Mouse (Mus musculus): ENCODE measurements around the gene Mrpl53. TPM values are rescaled to one million over a fixed set of nuclear protein-coding genes. Genes with fewer than 3 reads are reported as not detected.

The Mrpl53 gene
- polyA plus RNA-seq, 1 experiment from 2014 or later, result 165 TPM

GRCm38 (mm10) chr6:83104158-83104557 is 4.7 kb upstream of the Mrpl53 start:
- Histone ChIP-seq H3K4me2 (ENCODE audit: low read depth, low read length) (no peak overlapping the region), H3K27ac (ENCODE audit: low read length) (no peak overlapping the region), H3K4me3 (ENCODE audit: low read length) (no peak overlapping the region), H3K9me3 (replicated peaks; ENCODE audit: control insufficient read depth, low read length) (no peaks in the 10 kb centered on the region), H3K36me3 (ENCODE audit: control insufficient read depth, insufficient read depth) (no peaks in the 10 kb centered on the region), H3K4me1 (ENCODE audit: control insufficient read depth, insufficient read depth, low read length) (peaks cover 23% of the 10 kb centered on the region), H3K9ac (ENCODE audit: low read length) (no peak overlapping the region), H3K27me3 (ENCODE audit: control insufficient read depth, insufficient read depth, low read length) (no peaks in the 10 kb centered on the region)
- ATAC-seq (replicated peaks; ENCODE audit: extremely low read depth, insufficient read depth, low FRiP score), result no peak
- 76% methylated on average over 4 of the region's 4 CpGs for WGBS

- Histone ChIP-seq H3K27ac (ENCODE audit: low read length) (no peak overlapping the region; the same call in 1 of the 2 replicates), H3K4me3 (ENCODE audit: low read length) (peak overlapping the region; percentile 96), H3K27me3 (ENCODE audit: control insufficient read depth, insufficient read depth, low read length) (no peaks in the 10 kb centered on the region), H3K9me3 (replicated peaks; ENCODE audit: control insufficient read depth, low read length) (no peaks in the 10 kb centered on the region), H3K36me3 (ENCODE audit: control insufficient read depth, insufficient read depth) (no peaks in the 10 kb centered on the region), H3K4me1 (ENCODE audit: control insufficient read depth, insufficient read depth, low read length) (peaks cover 25% of the 10 kb centered on the region), H3K4me2 (ENCODE audit: low read depth, low read length) (peak overlapping the region; percentile 84), H3K9ac (ENCODE audit: low read length) (peak overlapping the region; percentile 94)
- WGBS, result 35% methylated on average over 13 of the region's 13 CpGs
- no peak for ATAC-seq (replicated peaks; ENCODE audit: extremely low read depth, insufficient read depth, low FRiP score)
These were observed 1.1 kb upstream of the Mrpl53 start for GRCm38 (mm10) chr6:83107566-83108400.

- Histone ChIP-seq H3K4me1 (ENCODE audit: control insufficient read depth, insufficient read depth, low read length) (peaks cover 33% of the 10 kb centered on the region), H3K27me3 (ENCODE audit: control insufficient read depth, insufficient read depth, low read length) (no peaks in the 10 kb centered on the region), H3K4me3 (ENCODE audit: low read length) (no peak overlapping the region), H3K9ac (ENCODE audit: low read length) (0 out of 2 replicates have a peak overlapping the region, but pooled peaks have one; percentile 11), H3K27ac (ENCODE audit: low read length) (peak overlapping the region; percentile 53), H3K9me3 (replicated peaks; ENCODE audit: control insufficient read depth, low read length) (no peaks in the 10 kb centered on the region), H3K36me3 (ENCODE audit: control insufficient read depth, insufficient read depth) (no peaks in the 10 kb centered on the region), H3K4me2 (ENCODE audit: low read depth, low read length) (no peak overlapping the region)
- ATAC-seq (replicated peaks; ENCODE audit: extremely low read depth, insufficient read depth, low FRiP score), result no peak
- WGBS, result 67% methylated on average over 4 of the region's 4 CpGs
These were observed 2.8 kb downstream of the Mrpl53 start for GRCm38 (mm10) chr6:83111510-83112136.

GRCm38 (mm10) chr6:83115011-83115671 is 6.3 kb downstream of the Mrpl53 start, which contains the start of gene Mogs:
Mogs (plus strand) TSS chr6:83115496.
- Histone ChIP-seq H3K4me2 (ENCODE audit: low read depth, low read length) (peak within 1 kb of the TSS; percentile 99), H3K27me3 (ENCODE audit: control insufficient read depth, insufficient read depth, low read length) (no peaks in the 10 kb centered on the region), H3K36me3 (ENCODE audit: control insufficient read depth, insufficient read depth) (peaks cover 12% of the 10 kb centered on the region), H3K4me1 (ENCODE audit: control insufficient read depth, insufficient read depth, low read length) (peaks cover 30% of the 10 kb centered on the region), H3K9ac (ENCODE audit: low read length) (peak within 1 kb of the TSS; percentile 90), H3K9me3 (replicated peaks; ENCODE audit: control insufficient read depth, low read length) (no peaks in the 10 kb centered on the region), H3K4me3 (ENCODE audit: low read length) (peak within 1 kb of the TSS; percentile 87), H3K27ac (ENCODE audit: low read length) (peak within 1 kb of the TSS; percentile 83)
- under 1% methylated on average over 58 of the region's 58 CpGs for WGBS
- ATAC-seq (replicated peaks; ENCODE audit: extremely low read depth, insufficient read depth, low FRiP score), result peak; percentile 90

GRCm38 (mm10) chr6:83115682-83116372 is 7.0 kb downstream of the Mrpl53 start:
- Histone ChIP-seq H3K36me3 (ENCODE audit: control insufficient read depth, insufficient read depth) (peaks cover 12% of the 10 kb centered on the region), H3K9me3 (replicated peaks; ENCODE audit: control insufficient read depth, low read length) (no peaks in the 10 kb centered on the region), H3K4me1 (ENCODE audit: control insufficient read depth, insufficient read depth, low read length) (peaks cover 35% of the 10 kb centered on the region), H3K27me3 (ENCODE audit: control insufficient read depth, insufficient read depth, low read length) (no peaks in the 10 kb centered on the region), H3K9ac (ENCODE audit: low read length) (peak overlapping the region; percentile 90), H3K27ac (ENCODE audit: low read length) (peak overlapping the region; percentile 83), H3K4me2 (ENCODE audit: low read depth, low read length) (peak overlapping the region; percentile 99), H3K4me3 (ENCODE audit: low read length) (peak overlapping the region; percentile 87)
- under 1% methylated on average over 32 of the region's 48 CpGs for WGBS
- peak; percentile 20 for ATAC-seq (replicated peaks; ENCODE audit: extremely low read depth, insufficient read depth, low FRiP score)

GRCm38 (mm10) chr6:83116373-83117164 is 7.7 kb downstream of the Mrpl53 start:
- 70% methylated on average over 11 of the region's 11 CpGs for WGBS
- H3K4me3 ChIP-seq (ENCODE audit: low read length), result peak overlapping the region; percentile 87
- H3K4me1 ChIP-seq (ENCODE audit: control insufficient read depth, insufficient read depth, low read length), result peaks cover 36% of the 10 kb centered on the region

GRCm38 (mm10) chr6:83117165-83117438 is 8.3 kb downstream of the Mrpl53 start:
- peaks cover 33% of the 10 kb centered on the region for H3K4me1 ChIP-seq (ENCODE audit: control insufficient read depth, insufficient read depth, low read length)
- no peaks in the 10 kb centered on the region for H3K9me3 ChIP-seq (replicated peaks; ENCODE audit: control insufficient read depth, low read length)
- H3K4me2 ChIP-seq (ENCODE audit: low read depth, low read length), result no peak overlapping the region
- peaks cover 12% of the 10 kb centered on the region for H3K36me3 ChIP-seq (ENCODE audit: control insufficient read depth, insufficient read depth)
- no peak overlapping the region for H3K27ac ChIP-seq (ENCODE audit: low read length)
- H3K27me3 ChIP-seq (ENCODE audit: control insufficient read depth, insufficient read depth, low read length), result no peaks in the 10 kb centered on the region
- H3K9ac ChIP-seq (ENCODE audit: low read length), result no peak overlapping the region; the same call in 1 of the 2 replicates
- WGBS, result 76% methylated on average over 4 of the region's 4 CpGs
- H3K4me3 ChIP-seq (ENCODE audit: low read length), result no peak overlapping the region
- ATAC-seq (replicated peaks; ENCODE audit: extremely low read depth, insufficient read depth, low FRiP score), result no peak

More at GRCm38 (mm10) chr6:83116373-83117164, 7.7 kb downstream of the Mrpl53 start:
- H3K9me3 ChIP-seq (replicated peaks; ENCODE audit: control insufficient read depth, low read length), result no peaks in the 10 kb centered on the region
- ATAC-seq (replicated peaks; ENCODE audit: extremely low read depth, insufficient read depth, low FRiP score), result no peak
- no peak overlapping the region for H3K27ac ChIP-seq (ENCODE audit: low read length)
- H3K4me2 ChIP-seq (ENCODE audit: low read depth, low read length), result peak overlapping the region; percentile 99
- H3K36me3 ChIP-seq (ENCODE audit: control insufficient read depth, insufficient read depth), result peaks cover 12% of the 10 kb centered on the region
- H3K9ac ChIP-seq (ENCODE audit: low read length), result peak overlapping the region; percentile 90
- no peaks in the 10 kb centered on the region for H3K27me3 ChIP-seq (ENCODE audit: control insufficient read depth, insufficient read depth, low read length)

- H3K4me2 ChIP-seq (ENCODE audit: low read depth, low read length), result no peak overlapping the region
- 91% methylated on average over 13 of the region's 13 CpGs for WGBS
- no peaks in the 10 kb centered on the region for H3K9me3 ChIP-seq (replicated peaks; ENCODE audit: control insufficient read depth, low read length)
- peaks cover 36% of the 10 kb centered on the region for H3K4me1 ChIP-seq (ENCODE audit: control insufficient read depth, insufficient read depth, low read length)
- no peak overlapping the region for H3K9ac ChIP-seq (ENCODE audit: low read length)
- H3K27me3 ChIP-seq (ENCODE audit: control insufficient read depth, insufficient read depth, low read length), result no peaks in the 10 kb centered on the region
- H3K36me3 ChIP-seq (ENCODE audit: control insufficient read depth, insufficient read depth), result peaks cover 12% of the 10 kb centered on the region
- no peak overlapping the region for H3K4me3 ChIP-seq (ENCODE audit: low read length)
- H3K27ac ChIP-seq (ENCODE audit: low read length), result no peak overlapping the region
- ATAC-seq (replicated peaks; ENCODE audit: extremely low read depth, insufficient read depth, low FRiP score), result no peak
These were observed 8.8 kb downstream of the Mrpl53 start for GRCm38 (mm10) chr6:83117616-83118015.
